Mouse (Mus musculus): Measurements from ENCODE around the gene Kcnj10.

Kcnj10 gene

GRCm38 (mm10) chr1:172387246-172387645 lies 46.2 kb downstream of the Kcnj10 start:
- no peak for DNase-seq (ENCODE audit: low spot score)

DNA sequence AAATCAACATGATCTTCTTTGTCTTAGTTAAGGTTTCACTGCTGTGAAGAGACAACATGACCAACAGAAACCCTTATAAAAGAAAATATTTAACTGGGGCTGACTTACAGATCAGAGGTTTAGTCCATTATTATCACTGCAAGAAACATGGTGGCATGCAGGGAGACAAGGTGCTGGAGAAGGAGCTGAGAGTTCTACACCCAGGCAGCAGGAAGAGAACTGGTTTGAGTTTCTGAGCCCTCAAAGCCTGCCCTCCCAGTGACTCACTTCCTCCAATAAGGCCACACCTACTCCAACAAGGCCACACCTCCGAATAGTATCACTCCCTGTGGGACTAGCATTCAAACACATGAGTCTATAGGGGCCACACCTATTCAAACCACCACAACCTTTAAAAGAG lies 49.8 kb downstream of the Kcnj10 start:
- no peak for DNase-seq (ENCODE audit: low spot score)

- DNase-seq (ENCODE audit: low spot score) = no peak
Measured at GRCm38 (mm10) chr1:172391807-172392581, 51.0 kb downstream of the Kcnj10 start.

- DNase-seq (ENCODE audit: low spot score) = no peak
Measured at GRCm38 (mm10) chr1:172392643-172393170, 51.7 kb downstream of the Kcnj10 start.

DNA sequence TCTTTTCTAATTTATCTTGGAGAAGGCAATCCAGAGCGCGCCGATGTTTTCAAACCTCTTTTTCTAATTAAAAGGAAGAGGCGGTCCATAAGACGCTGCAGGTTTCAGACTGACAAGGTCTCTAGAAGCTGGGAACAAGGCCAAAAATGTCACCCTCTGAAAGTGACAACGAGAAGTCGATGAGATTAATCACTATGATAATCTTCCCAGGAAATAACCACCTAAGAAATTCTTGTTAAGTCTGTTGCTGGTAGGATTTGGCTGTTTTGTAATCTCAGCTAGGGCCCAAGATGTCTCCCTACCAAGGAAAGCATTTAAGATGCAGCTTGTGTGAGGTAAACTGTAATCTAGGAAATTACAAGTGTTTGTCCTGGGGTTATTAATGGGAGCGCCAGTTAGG lies 52.7 kb downstream of the Kcnj10 start:
- DNase-seq (ENCODE audit: low spot score) = no peak

DNA sequence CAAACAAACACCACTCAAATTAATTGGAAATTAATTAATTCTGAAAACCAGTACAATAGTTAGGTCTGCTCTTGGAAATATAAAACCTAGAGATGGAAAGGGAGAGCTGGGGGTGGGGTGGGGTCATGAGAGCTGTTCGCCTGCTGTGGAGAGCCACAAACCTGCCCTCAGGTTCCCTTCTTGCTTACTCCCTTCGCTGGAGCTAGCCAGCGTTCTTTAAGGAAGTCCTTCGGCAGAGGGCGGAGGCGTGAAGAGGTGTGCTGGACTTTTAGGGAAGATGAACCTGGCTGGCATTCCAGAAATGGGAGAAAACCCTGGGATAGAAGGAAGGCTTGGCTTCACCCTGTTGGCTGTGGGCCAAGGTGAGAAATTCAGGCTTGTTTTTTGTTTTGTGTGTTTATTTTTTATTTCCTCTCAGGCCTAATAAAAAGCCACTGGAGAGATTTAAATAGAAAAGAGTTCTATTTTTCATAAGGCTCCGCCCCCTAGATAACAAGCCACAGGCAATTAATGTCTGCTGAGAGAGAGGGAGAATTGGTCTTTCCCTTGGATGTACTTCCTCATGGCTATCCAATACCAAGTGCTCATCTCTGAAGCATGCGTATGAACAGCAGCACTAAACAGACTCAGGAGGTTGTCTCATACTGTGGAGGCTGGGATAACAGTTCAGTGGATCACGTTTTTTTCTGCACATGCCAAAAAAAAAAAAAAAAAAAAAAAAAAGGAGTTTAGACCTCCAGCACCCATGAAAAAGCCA lies 56.2 kb downstream of the Kcnj10 start:
- DNase-seq (ENCODE audit: low spot score) = no peak

DNA sequence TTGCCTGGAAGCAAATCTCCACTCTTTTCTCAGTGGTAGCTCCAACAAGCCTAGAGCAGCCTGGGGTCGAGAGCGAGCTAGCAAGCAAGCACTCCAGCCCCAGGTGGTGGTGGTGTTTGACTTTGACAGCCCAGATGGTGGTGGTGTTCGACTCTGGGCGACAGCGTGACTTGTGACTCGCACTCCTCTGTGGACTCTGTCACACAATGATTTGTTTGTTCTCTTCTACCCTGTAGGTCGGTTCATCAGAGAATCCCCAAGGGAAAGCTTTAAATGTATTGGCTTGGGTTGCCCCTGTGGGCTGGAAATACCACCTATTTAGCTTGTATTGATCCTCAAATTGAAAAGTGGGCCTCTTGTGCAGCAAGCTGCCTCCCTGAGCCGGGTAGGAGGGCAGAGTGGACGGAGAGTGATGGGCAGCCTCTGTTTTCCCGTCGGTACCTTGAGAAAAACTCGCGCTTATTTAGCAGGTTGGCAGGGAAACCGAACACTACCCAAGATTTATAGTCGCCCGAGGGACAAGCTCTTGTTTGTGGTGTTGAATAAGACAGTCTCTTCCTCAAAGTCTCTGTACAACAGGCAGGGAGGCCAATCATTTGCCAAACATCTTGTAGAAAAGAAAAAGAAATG lies 65.2 kb downstream of the Kcnj10 start:
- DNase-seq (ENCODE audit: low spot score) = no peak

DNA sequence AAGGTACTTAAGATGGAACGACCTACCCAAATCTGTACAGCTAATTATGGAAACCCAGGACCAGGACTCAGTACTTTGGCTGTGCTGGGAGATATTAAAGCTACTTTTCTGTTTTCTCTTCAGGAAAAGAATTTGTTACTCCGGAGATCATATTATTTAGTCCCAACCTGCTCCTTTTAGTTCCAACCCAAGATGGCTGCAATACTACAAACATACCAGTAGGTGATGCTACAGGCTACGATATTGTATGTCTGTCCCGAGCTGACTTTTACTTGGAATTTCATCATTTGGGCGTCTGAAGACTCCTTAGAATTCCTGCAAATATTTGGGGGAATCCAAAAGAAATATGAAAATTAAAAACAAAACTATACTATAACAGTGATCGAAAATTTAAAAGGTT lies 68.0 kb downstream of the Kcnj10 start:
- peak; percentile 32 for DNase-seq (ENCODE audit: low spot score)

DNA sequence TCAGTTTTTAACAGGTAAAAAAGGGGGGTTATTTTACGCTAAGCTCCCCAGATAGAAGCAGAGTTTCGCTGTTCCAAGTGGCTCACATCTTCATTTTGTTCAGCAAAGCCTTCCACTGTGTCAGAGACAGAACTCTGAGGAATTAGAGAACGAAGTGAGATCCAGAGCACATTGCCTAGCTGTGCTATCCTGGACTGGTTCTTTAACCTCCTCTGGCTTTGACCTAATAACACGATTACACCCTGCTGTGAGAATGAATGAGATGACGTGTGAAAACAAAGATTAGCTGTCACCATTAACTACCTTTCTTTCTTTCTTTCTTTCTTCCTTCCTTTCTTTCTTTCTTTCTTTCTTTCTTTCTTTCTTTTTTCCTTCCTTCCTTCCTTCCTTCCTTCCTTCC lies 68.4 kb downstream of the Kcnj10 start:
- no peak for DNase-seq (ENCODE audit: low spot score)

GRCm38 (mm10) chr1:172410806-172411205 lies 69.8 kb downstream of the Kcnj10 start:
- peak; percentile 64 for DNase-seq (ENCODE audit: low spot score)

DNA sequence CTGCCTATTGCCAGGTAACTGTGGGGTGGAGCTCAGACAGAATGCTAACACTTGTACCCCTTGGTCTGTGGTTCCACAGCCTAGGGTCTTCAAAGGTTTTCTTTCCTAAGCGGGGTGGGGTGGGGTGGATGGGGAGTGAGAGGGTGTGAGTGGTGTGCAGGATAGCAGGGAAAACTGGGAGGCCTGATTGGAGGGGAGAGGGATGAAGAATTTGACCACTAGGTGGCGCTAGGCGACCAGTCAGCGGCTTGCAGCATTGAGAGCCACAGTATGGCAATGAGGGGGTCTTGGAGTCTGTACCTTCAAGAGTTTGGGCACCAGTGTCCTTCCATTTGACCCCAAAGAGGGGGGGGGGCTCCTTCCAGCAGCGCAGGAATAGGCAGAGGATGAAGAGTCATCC lies 71.2 kb downstream of the Kcnj10 start:
- DNase-seq (ENCODE audit: low spot score) = peak; percentile 84

DNA sequence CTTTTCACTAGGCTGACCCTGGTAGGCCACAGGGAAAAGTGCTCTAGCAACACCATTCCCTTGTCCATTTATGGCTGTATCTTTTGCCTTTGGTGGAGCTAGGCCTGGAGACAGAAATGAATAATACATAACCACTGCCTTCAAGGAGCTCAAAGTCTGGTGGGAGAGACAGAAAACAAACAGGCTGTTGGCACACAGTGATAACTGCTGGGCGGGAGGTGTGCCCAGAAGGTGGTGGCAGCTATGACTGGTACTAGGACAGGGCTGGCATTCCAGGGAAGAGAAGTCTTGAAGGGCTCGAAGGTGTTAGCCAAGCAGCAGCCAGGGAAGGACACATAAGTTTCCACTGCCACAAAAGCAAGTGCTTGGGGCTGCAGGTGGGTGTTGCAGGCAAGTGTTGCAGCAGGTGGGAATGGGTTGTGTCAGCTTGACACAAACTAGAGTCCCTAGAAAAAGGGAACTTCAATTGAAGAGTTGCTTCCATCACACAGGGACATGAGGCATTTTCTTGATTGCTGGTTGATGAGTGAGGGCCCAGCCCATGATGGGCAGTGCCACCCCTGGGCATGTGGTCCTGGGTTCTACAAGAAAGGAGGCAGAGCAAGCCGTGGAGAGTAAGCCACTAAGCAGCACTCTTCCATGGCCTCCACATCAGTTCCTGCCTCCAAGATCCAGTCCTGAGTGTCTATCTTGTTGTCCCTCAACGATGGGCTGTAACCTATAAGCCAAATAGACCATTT lies 72.7 kb downstream of the Kcnj10 start:
- no peak for DNase-seq (ENCODE audit: low spot score)

DNA sequence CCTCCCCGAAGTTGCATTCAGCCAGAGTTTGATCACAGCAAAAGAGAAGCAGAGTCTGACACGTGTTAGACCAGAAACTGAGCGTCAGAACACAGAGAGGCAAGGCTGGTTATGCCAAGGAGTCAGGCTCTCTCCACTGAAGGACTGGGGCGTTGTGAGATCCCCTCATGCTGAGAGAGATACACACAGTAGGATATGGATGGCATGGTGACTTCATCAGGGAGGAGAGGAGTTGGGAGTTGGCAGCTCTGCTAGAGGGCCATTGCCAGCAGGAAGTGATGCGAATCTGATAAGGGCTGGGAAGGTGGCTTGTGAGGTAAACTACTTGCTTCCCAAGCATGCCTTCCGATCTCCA lies 73.2 kb downstream of the Kcnj10 start:
- no peak for DNase-seq (ENCODE audit: low spot score)

DNA sequence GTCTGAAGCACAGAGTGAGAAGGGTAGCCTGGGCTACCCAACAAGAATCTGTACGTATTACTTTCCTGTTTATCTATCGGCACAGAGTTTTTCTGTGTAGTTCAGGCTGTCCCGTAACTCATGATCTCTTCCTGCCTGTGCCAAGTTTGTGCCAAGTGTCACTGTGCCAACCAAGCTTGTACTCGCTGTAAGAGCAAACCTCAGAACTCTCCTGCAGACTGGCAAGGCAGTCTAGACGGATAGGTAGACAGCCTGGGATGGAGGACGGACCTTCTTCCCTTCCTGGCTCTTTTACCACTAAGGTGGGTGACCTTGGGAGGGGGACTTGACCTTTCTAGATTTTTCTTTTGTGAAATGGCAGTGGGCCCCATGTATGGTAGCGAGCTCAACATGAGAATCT lies 74.1 kb downstream of the Kcnj10 start:
- DNase-seq (ENCODE audit: low spot score) = no peak

- no peak for DNase-seq (ENCODE audit: low spot score)
Measured at GRCm38 (mm10) chr1:172418173-172418572, 77.2 kb downstream of the Kcnj10 start.

DNA sequence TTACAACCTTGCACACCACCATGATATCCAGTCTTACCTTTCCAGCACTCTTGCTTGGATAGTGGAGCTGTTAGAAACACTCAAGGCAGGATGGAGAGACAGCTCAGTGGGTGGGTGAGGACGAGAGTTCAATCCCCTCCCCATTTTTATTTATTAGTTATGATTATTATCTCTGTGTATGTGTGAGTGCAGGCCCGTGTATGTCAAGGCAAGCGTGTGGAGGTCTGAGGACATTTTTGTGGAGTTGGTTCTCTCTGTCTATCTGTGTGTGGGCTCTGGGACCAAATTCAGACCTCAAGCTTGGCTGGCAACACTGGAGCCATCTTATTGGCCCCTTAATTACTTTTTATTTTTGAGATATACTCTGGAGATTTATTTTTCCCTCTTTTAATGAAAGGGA lies 77.6 kb downstream of the Kcnj10 start:
- DNase-seq (ENCODE audit: low spot score) = no peak

GRCm38 (mm10) chr1:172420181-172420580 lies 79.2 kb downstream of the Kcnj10 start:
- DNase-seq (ENCODE audit: low spot score) = no peak

DNA sequence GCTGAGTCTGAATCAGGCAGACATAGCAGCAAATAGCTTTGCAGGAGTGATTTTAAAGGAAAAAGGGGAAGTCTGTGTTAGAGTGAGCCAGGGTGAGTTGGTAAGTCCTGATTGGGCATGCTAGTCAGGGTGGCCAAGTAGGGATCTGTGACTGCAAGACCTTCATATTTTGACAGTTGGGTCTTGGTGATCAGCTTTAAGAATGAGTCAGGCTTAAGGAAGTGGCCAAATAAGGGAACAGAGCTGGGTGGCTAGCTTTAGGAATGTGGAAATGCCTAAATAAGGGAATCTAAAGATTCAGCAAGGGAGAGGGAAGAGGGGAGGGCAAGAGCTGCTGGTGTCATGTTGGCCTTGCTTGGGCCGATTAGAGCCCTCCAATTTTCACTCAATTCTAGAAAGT lies 82.4 kb downstream of the Kcnj10 start:
- no peak for DNase-seq (ENCODE audit: low spot score)

All from layer of hippocampus, adult 11-12 months (tissue).